Mouse (Mus musculus) embryonic facial prominence, embryonic 15.5 days (tissue): ENCODE measurements around the gene Nck1. TPM values are rescaled to one million over a fixed set of nuclear protein-coding genes. Genes with fewer than 3 reads are reported as not detected.

Source experiments
- ATAC-seq: fragments of 200-750 bp; cut with Nextera tagmentation; 2 replicates; pipeline ENCODE4 v1.8.0; 2017; ENCODE audit warnings: low read depth, moderate TSS enrichment; ENCODE audit not compliant: insufficient number of reproducible peaks, low FRiP score, low TSS enrichment
- H3K27ac ChIP-seq: fragments of 300-500 bp; sonication (generic); replicated peaks from 2 replicates; pipeline ENCODE4 v1.5.1; 2015; ENCODE audit warnings: mild to moderate bottlenecking, inconsistent platforms
- H3K27me3 ChIP-seq: fragments of 300-500 bp; sonication (generic); 2 replicates; pipeline ENCODE4 v1.6.1; 2015; ENCODE audit warnings: inconsistent platforms
- H3K36me3 ChIP-seq: fragments of 300-500 bp; sonication (generic); 2 replicates; pipeline ENCODE4 v1.6.1; 2015; ENCODE audit warnings: mild to moderate bottlenecking, inconsistent platforms
- H3K4me1 ChIP-seq: fragments of 300-500 bp; sonication (generic); 2 replicates; pipeline ENCODE4 v1.6.1; 2015; ENCODE audit warnings: inconsistent platforms
- H3K4me2 ChIP-seq: fragments of 300-500 bp; sonication (generic); replicated peaks from 2 replicates; pipeline ENCODE4 v1.6.1; 2015; ENCODE audit warnings: mild to moderate bottlenecking, inconsistent platforms
- H3K4me3 ChIP-seq: fragments of 300-500 bp; sonication (generic); replicated peaks from 2 replicates; pipeline ENCODE4 v1.5.1; 2015; ENCODE audit warnings: mild to moderate bottlenecking, inconsistent platforms
- H3K9ac ChIP-seq: fragments of 300-500 bp; sonication (generic); 2 replicates; pipeline ENCODE4 v1.6.1; 2015; ENCODE audit warnings: inconsistent platforms
- H3K9me3 ChIP-seq: fragments of 300-500 bp; sonication (generic); replicated peaks from 2 replicates; pipeline ENCODE4 v1.6.1; 2016; ENCODE audit warnings: inconsistent platforms
- WGBS: fragments of 180-500 bp; shearing (Covaris S2); methylation state at CpG from one replicate; pipeline ENCODE4 v1.1.7; 2015; 5-methylcytosine and 5-hydroxymethylcytosine counted together
- polyA plus RNA-seq: library from polyadenylated mRNA; unstranded; fragments of >200 nt; fragmentation: Nextera tagmentation; extraction: Ambion mirVana; gene quantifications from 2 replicates; pipeline ENCODE4 v1.2.1, GENCODE M21; 2015

The Nck1 gene
- polyA plus RNA-seq, 1 experiment from 2014 or later = 64.2 TPM

DNA sequence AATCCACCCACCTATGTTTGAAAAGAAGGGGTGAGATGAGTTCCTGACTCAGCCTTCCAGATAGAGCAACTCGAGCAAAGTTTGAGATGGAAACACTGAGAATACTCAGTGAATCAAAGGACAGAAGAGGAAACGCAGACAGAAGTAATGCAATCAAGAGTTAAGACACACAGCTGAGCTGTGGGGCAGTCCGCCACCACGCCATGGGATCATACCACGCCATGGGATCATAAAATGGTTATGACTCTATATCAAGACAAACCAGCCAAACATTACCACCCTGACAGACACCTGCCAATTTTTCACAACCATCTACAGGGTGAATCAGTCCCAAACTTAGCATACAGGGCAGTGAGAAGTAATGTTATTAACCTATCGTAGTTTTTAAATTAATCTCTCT lies 57.0 kb downstream of the Nck1 start:
- Histone ChIP-seq H3K4me2 (no peak overlapping the region), H3K4me3 (no peak overlapping the region), H3K36me3 (no peaks in the 10 kb centered on the region), H3K27me3 (no peaks in the 10 kb centered on the region), H3K27ac (no peak overlapping the region), H3K4me1 (peaks cover 12% of the 10 kb centered on the region), H3K9me3 (no peaks in the 10 kb centered on the region), H3K9ac (no peak overlapping the region)
- WGBS = 88% methylated on average over 6 of the region's 6 CpGs
- ATAC-seq = no peak

DNA sequence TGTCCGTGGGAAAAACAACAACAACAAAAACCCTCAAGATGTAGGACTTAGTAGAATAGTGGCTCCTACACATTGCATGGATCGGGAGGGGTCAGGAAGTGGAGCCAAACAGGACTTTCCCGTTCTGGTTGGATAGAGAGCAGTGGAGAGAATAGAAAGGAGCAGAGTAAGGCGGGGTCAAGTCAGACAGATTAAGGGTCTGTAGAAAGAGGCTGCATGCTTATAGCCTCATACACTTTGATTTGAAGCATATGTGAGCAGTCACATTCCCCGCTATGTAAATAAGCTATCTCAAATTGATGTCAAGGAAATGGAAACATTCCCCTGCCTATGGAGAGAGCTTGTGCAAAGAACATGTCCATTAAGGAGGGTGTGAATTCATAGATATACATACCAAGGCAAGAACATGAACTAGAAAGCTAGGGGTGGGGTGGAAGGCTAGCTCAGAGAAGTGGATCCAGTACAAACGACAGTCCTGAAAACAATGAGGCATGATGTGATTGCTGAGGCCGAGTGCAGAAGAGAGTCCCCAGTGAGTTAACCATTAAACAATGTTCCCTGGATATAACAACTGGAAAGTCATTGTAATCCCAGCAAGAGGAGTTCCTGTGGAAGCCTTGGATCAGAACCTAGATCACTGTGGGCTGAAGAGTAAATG lies 57.7 kb downstream of the Nck1 start:
- H3K4me1 ChIP-seq = peaks cover 12% of the 10 kb centered on the region
- 42% methylated on average over 7 of the region's 7 CpGs for WGBS
- no peaks in the 10 kb centered on the region for H3K27me3 ChIP-seq
- H3K36me3 ChIP-seq = no peaks in the 10 kb centered on the region
- no peaks in the 10 kb centered on the region for H3K9me3 ChIP-seq
- no peak overlapping the region for H3K9ac ChIP-seq
- no peak for ATAC-seq
- H3K27ac ChIP-seq = 0 out of 2 replicates have a peak overlapping the region, but pooled peaks have one; percentile 55
- no peak overlapping the region for H3K4me2 ChIP-seq
- no peak overlapping the region for H3K4me3 ChIP-seq

DNA sequence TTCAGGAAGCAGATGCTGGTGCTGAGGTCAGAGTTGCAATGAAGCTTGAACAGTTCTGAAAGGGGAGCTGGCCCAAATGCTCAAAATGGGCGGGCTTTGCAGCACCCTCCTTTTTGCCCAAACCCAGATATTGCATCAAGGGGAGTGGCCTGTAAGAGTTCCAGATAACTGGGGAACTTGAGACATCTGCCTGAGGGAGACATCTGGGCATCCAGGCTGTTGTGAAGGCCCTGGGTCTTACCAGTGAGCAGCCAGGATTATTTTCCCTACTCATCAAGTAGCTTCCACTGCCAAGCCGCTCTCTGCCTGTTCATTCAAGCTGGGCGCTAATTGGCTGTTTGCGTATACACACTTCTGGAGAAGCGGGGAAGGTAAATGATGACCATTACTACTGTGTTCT lies 59.5 kb downstream of the Nck1 start, which contains the start of gene Il20rb:
TSS of gene Il20rb (minus strand) at position 358 of the 400 bp plus-strand sequence.
- no peaks in the 10 kb centered on the region for H3K27me3 ChIP-seq
- H3K4me3 ChIP-seq = no peak within 1 kb of the TSS
- H3K27ac ChIP-seq = 0 out of 2 replicates have a peak within 1 kb of the TSS, but pooled peaks have one; percentile 55
- no peak within 1 kb of the TSS for H3K4me2 ChIP-seq
- ATAC-seq = no peak
- WGBS = 77% methylated on average over 5 of the region's 5 CpGs
- H3K9me3 ChIP-seq = no peaks in the 10 kb centered on the region
- H3K4me1 ChIP-seq = peaks cover 12% of the 10 kb centered on the region
- no peaks in the 10 kb centered on the region for H3K36me3 ChIP-seq
- H3K9ac ChIP-seq = no peak within 1 kb of the TSS

GRCm38 (mm10) chr9:100483318-100483717 lies 62.6 kb downstream of the Nck1 start:
- no peaks in the 10 kb centered on the region for H3K36me3 ChIP-seq
- H3K4me1 ChIP-seq = peaks cover 10% of the 10 kb centered on the region
- H3K4me2 ChIP-seq = no peak overlapping the region
- no peak overlapping the region for H3K4me3 ChIP-seq
- no peak for ATAC-seq
- H3K27ac ChIP-seq = peak overlapping the region; percentile 48
- no peak overlapping the region for H3K9ac ChIP-seq
- no peaks in the 10 kb centered on the region for H3K27me3 ChIP-seq
- no peaks in the 10 kb centered on the region for H3K9me3 ChIP-seq
- WGBS = 64% methylated on average over 5 of the region's 5 CpGs

DNA sequence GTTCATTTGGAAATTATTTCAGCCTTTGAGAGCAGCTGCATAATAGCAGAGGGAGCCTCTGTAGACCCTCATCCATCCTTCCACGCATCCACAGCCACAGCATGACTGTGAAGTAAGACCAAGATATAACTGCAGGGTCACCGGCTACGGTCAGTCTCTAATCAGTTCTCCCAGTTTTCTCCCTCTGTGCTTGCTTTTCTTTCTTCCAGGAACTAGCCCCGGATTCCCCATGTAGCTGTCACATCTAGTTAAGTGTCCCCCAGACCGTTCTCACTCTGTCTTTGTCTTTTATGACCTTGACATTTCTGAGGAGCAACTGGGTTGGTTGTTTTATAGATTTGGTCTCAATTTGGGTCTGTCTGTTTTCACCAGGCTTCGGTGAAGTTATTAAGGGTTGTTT lies 64.3 kb downstream of the Nck1 start:
- WGBS = 83% methylated on average over 6 of the region's 6 CpGs
- Histone ChIP-seq H3K27me3 (no peaks in the 10 kb centered on the region), H3K4me2 (no peak overlapping the region), H3K4me3 (no peak overlapping the region), H3K9me3 (no peaks in the 10 kb centered on the region), H3K4me1 (peaks cover 1% of the 10 kb centered on the region; the same call in 1 of the 2 replicates), H3K27ac (no peak overlapping the region), H3K36me3 (no peaks in the 10 kb centered on the region), H3K9ac (no peak overlapping the region)
- ATAC-seq = no peak

DNA sequence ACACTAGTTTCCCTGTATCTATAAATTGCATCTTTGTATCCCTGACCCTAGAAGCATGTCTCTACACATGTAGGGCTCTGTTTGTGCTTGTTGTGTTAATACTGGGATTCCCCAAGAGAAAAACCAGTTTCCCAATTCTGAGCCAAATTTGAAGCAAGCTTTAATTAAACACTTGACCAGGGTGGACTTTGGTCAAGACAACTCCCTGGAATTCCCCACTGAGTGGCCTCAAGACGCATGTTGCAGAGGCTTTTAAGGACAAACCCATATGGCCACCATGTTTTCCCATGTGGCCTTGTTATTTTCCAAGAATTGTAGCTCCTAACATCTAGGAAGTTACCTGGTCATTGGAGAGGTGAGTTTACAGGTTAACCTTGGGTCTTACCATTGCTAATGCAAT lies 71.9 kb downstream of the Nck1 start:
- no peak for ATAC-seq
- WGBS = 86% methylated on average over 1 of the region's 1 CpGs

GRCm38 (mm10) chr9:100473361-100473760 lies 72.6 kb downstream of the Nck1 start:
- H3K9me3 ChIP-seq = no peaks in the 10 kb centered on the region
- no peak overlapping the region for H3K27ac ChIP-seq
- H3K4me3 ChIP-seq = no peak overlapping the region
- no peaks in the 10 kb centered on the region for H3K36me3 ChIP-seq
- H3K4me2 ChIP-seq = no peak overlapping the region
- no peaks in the 10 kb centered on the region for H3K27me3 ChIP-seq
- 0 out of 2 replicates have a peak, but pooled peaks cover 4% of the 10 kb centered on the region for H3K4me1 ChIP-seq
- no peak for ATAC-seq
- WGBS = 67% methylated on average over 6 of the region's 6 CpGs
- no peak overlapping the region for H3K9ac ChIP-seq

More for the DNA sequence above, 71.9 kb downstream of the Nck1 start:
- Histone ChIP-seq H3K9ac (no peak overlapping the region), H3K27me3 (no peaks in the 10 kb centered on the region), H3K27ac (no peak overlapping the region), H3K4me1 (0 out of 2 replicates have a peak, but pooled peaks cover 4% of the 10 kb centered on the region), H3K9me3 (no peaks in the 10 kb centered on the region), H3K36me3 (no peaks in the 10 kb centered on the region), H3K4me3 (no peak overlapping the region), H3K4me2 (no peak overlapping the region)

- no peaks in the 10 kb centered on the region for H3K9me3 ChIP-seq
- no peak overlapping the region for H3K27ac ChIP-seq
- no peaks in the 10 kb centered on the region for H3K27me3 ChIP-seq
- 0 out of 2 replicates have a peak, but pooled peaks cover 4% of the 10 kb centered on the region for H3K4me1 ChIP-seq
- no peak for ATAC-seq
- H3K36me3 ChIP-seq = no peaks in the 10 kb centered on the region
- no peak overlapping the region for H3K4me3 ChIP-seq
- no peak overlapping the region for H3K4me2 ChIP-seq
- H3K9ac ChIP-seq = no peak overlapping the region
- 87% methylated on average over 8 of the region's 8 CpGs for WGBS
Observed at GRCm38 (mm10) chr9:100472931-100473330, 73.0 kb downstream of the Nck1 start.

- Histone ChIP-seq H3K27me3 (no peaks in the 10 kb centered on the region), H3K27ac (0 out of 2 replicates have a peak overlapping the region, but pooled peaks have one; percentile 2), H3K4me1 (peaks cover 14% of the 10 kb centered on the region; the same call in 1 of the 2 replicates), H3K4me3 (no peak overlapping the region), H3K36me3 (no peaks in the 10 kb centered on the region), H3K9me3 (no peaks in the 10 kb centered on the region), H3K4me2 (no peak overlapping the region), H3K9ac (no peak overlapping the region)
- no peak for ATAC-seq
- WGBS = 56% methylated on average over 4 of the region's 4 CpGs
Observed at GRCm38 (mm10) chr9:100471605-100471953, 74.4 kb downstream of the Nck1 start.

- H3K9ac ChIP-seq = no peak overlapping the region
- no peaks in the 10 kb centered on the region for H3K9me3 ChIP-seq
- H3K27me3 ChIP-seq = no peaks in the 10 kb centered on the region
- H3K4me3 ChIP-seq = no peak overlapping the region
- 0 out of 2 replicates have a peak, but pooled peaks have one; percentile 15 for ATAC-seq
- H3K4me2 ChIP-seq = no peak overlapping the region
- H3K36me3 ChIP-seq = no peaks in the 10 kb centered on the region
- WGBS = 45% methylated on average over 8 of the region's 8 CpGs
- peaks cover 14% of the 10 kb centered on the region; the same call in 1 of the 2 replicates for H3K4me1 ChIP-seq
- 0 out of 2 replicates have a peak overlapping the region, but pooled peaks have one; percentile 2 for H3K27ac ChIP-seq
Observed at GRCm38 (mm10) chr9:100470936-100471604, 74.9 kb downstream of the Nck1 start.

- no peak overlapping the region for H3K27ac ChIP-seq
- ATAC-seq = no peak
- H3K4me1 ChIP-seq = peaks cover 14% of the 10 kb centered on the region; the same call in 1 of the 2 replicates
- H3K9me3 ChIP-seq = no peaks in the 10 kb centered on the region
- no peaks in the 10 kb centered on the region for H3K27me3 ChIP-seq
- no peaks in the 10 kb centered on the region for H3K36me3 ChIP-seq
- 67% methylated on average over 1 of the region's 1 CpGs for WGBS
- no peak overlapping the region for H3K4me2 ChIP-seq
- H3K4me3 ChIP-seq = no peak overlapping the region
- no peak overlapping the region for H3K9ac ChIP-seq
Observed at GRCm38 (mm10) chr9:100470228-100470627, 75.7 kb downstream of the Nck1 start.
